Comparison of ENCODE assay signal across 14 mouse cellular contexts in genomic region chr8:119853521-119853920, GRCm38 (mm10). TPM values are rescaled to one million over a fixed set of nuclear protein-coding genes. Genes with fewer than 3 reads are reported as not detected.
"Had no signal": no experiment of that assay in that cellular context is flagged by ENCODE, and none has a peak within 500 bp of the region (broad histone marks: within the 10 kb centered on the region; RNA-seq: fewer than 3 reads in every experiment).

No protein-coding gene starts in this region.

- ATAC-seq: lung, postnatal 0 days; midbrain, embryonic 15.5 days had no signal

- H3K4me2 ChIP-seq: limb, embryonic 12.5 days; liver, embryonic 15.5 days; midbrain, embryonic 15.5 days; neural tube, embryonic 13.5 days had no signal

- H3K27me3 ChIP-seq: liver, embryonic 15.5 days; midbrain, embryonic 15.5 days; neural tube, embryonic 13.5 days had no signal

- H3K4me3 ChIP-seq: left cerebral cortex, adult 2 months; limb, embryonic 12.5 days; liver, embryonic 15.5 days; midbrain, embryonic 15.5 days; neural tube, embryonic 13.5 days had no signal

- H3K9ac ChIP-seq: limb, embryonic 12.5 days; liver, embryonic 15.5 days; midbrain, embryonic 15.5 days; neural tube, embryonic 13.5 days had no signal

- H3K9me3 ChIP-seq: liver, embryonic 15.5 days; midbrain, embryonic 15.5 days; neural tube, embryonic 13.5 days had no signal

- DNase-seq: kidney, postnatal 25 days; liver; lung, adult 2 months; lung, postnatal 36 days; right cerebral cortex, adult 18-20 months; right cerebral cortex, postnatal 25 days; thymus, postnatal 36 days had no signal

- H3K27ac ChIP-seq: left cerebral cortex, adult 2 months; limb, embryonic 12.5 days; liver, embryonic 15.5 days; midbrain, embryonic 15.5 days; neural tube, embryonic 13.5 days had no signal

- H3K36me3 ChIP-seq: limb, embryonic 12.5 days; liver, embryonic 15.5 days; midbrain, embryonic 15.5 days; neural tube, embryonic 13.5 days had no signal

- H3K4me1 ChIP-seq: limb, embryonic 12.5 days; midbrain, embryonic 15.5 days had no signal

RNA-seq across cellular contexts. Expression of gene Gm20388, which starts 57.1 kb away (rescaled TPM):
- polyA plus RNA-seq: limb, embryonic 12.5 days; liver, embryonic 15.5 days; lung, postnatal 0 days; thymus, postnatal 0 days had no signal
